20 mouse cellular contexts compared by ENCODE assay signal in the genomic region with DNA sequence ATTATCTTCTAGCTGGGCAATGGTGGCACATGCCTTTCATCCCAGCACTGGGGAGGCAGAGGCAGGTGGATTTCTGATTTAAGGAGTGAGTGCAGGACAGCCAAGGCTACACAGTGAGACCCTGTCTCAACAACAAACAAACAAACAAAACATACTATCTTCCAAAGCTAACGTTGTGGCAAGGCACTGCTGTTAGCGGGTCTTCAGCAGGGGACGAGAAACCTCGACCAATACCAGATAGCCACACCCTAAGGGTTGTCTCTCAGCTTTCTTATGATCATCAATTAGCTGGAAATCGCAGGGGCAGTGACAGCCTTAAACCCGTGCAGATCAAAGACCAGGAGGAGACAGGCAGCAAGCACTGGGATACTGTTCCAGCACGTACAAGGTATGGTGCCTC. TPM values are rescaled to one million over a fixed set of nuclear protein-coding genes. Genes with fewer than 3 reads are reported as not detected.
A peak's percentile ranks its signal among the peaks of the same experiment; 100 is the strongest.
DNase-seq lines count a peak whose midpoint lies in the region; ATAC-seq lines count a peak whose summit lies in the region.
"Had no signal": no experiment of that assay in that cellular context is flagged by ENCODE, and none has a peak within 500 bp of the region (broad histone marks: within the 10 kb centered on the region; RNA-seq: fewer than 3 reads in every experiment).

A gene (plus strand): TSS at position 301 of the 400 bp plus-strand sequence.

- no peak within 1 kb of the TSS for H3K9ac ChIP-seq in heart, embryonic 12.5 days

- DNase-seq in heart, adult 11 months: peak; percentile 70
- DNase-seq in retina, embryonic 14.5 days (ENCODE audit: low spot score): peak; percentile 0
- DNase-seq in retina, postnatal 1 day: no peak
- DNase-seq: adrenal gland, adult 2 months; adrenal gland, adult 8-10 months; adrenal gland, postnatal 10 days; adrenal gland, postnatal 14 days; adrenal gland, postnatal 25 days; adrenal gland, postnatal 36 days; B cell, adult 2 months; cerebellum, adult 11 months; cerebellum, adult 11-12 months; cerebellum, adult 18-20 months had no signal

- 65% methylated on average over 7 of the region's 7 CpGs for WGBS in heart, embryonic 12.5 days

- H3K27me3 ChIP-seq in heart, embryonic 12.5 days (replicated peaks): no peaks in the 10 kb centered on the region
- H3K27me3 ChIP-seq: Patski had no signal

- no peak within 1 kb of the TSS for H3K4me2 ChIP-seq in heart, embryonic 12.5 days

- H3K27ac ChIP-seq in heart, embryonic 12.5 days (ENCODE audit: poor library complexity, severe bottlenecking): no peak within 1 kb of the TSS

- no peaks in the 10 kb centered on the region for H3K36me3 ChIP-seq in heart, embryonic 12.5 days
- H3K36me3 ChIP-seq: G1E had no signal

- no peaks in the 10 kb centered on the region for H3K4me1 ChIP-seq in heart, embryonic 12.5 days (replicated peaks)

- no peak for ATAC-seq in heart, embryonic 12.5 days (ENCODE audit: insufficient number of reproducible peaks, low FRiP score)
- ATAC-seq: activated CD4-positive, CD25-positive, alpha-beta regulatory T cell, adult 4 months; CD4-positive, CD25-positive, alpha-beta regulatory T cell, adult 4 months; Patski had no signal

- H3K9me3 ChIP-seq in heart, embryonic 12.5 days (replicated peaks): peaks cover 9% of the 10 kb centered on the region

- no peak within 1 kb of the TSS for H3K4me3 ChIP-seq in heart, embryonic 12.5 days

RNA-seq across cellular contexts. Expression of the gene that starts here (rescaled TPM):
- polyA plus RNA-seq in heart, embryonic 12.5 days (2016; fragmentation: Nextera tagmentation; extraction: Ambion mirVana): not detected in 2 replicates
- polyA plus RNA-seq: activated CD4-positive, CD25-positive, alpha-beta regulatory T cell, adult 4 months; adrenal gland, adult 2 months; brain, embryonic 14.5 days; C2C12; CD4-positive, CD25-positive, alpha-beta regulatory T cell, adult 4 months; G1E; Patski had no signal
